Mouse (Mus musculus): ENCODE measurements around the gene Snx9.

- no peak for TF ChIP-seq TAL1 (IDR thresholded peaks at IDR 0.05; ENCODE audit: low read length)
- TF ChIP-seq GATA1 (IDR thresholded peaks at IDR 0.05; ENCODE audit: low read length): no peak
Measured at GRCm38 (mm10) chr17:5830832-5831231, 10.3 kb upstream of the Snx9 start.

Measured in erythroblast, embryonic 14.5 days (primary cell).